Mouse (Mus musculus): ENCODE measurements at regions not wholly inside any gene's neighbourhood (a gene's known extent, or its start where the extent isn't known, plus 50 kb on each side); places are given as distances from the start of the nearest gene placed in this dataset.
A peak's percentile ranks its signal among the peaks of the same experiment; 100 is the strongest.

- Histone ChIP-seq H3K4me1 (ENCODE audit: control insufficient read depth, insufficient read depth, low read length) (peaks cover 42% of the 10 kb centered on the region), H3K27ac (ENCODE audit: low read length) (peak overlapping the region; percentile 25), H3K27me3 (ENCODE audit: control insufficient read depth, insufficient read depth, low read length) (no peaks in the 10 kb centered on the region), H3K9me3 (replicated peaks; ENCODE audit: control insufficient read depth, low read length) (peaks cover 1% of the 10 kb centered on the region; the same call in 1 of the 2 replicates), H3K4me3 (ENCODE audit: low read length) (no peak overlapping the region), H3K9ac (ENCODE audit: low read length) (peak overlapping the region; percentile 20), H3K4me2 (ENCODE audit: low read depth, low read length) (peak overlapping the region; percentile 17; the same call in 1 of the 2 replicates), H3K36me3 (ENCODE audit: control insufficient read depth, insufficient read depth) (no peaks in the 10 kb centered on the region)
- 32% methylated on average over 18 of the region's 18 CpGs for WGBS
- ATAC-seq (replicated peaks; ENCODE audit: extremely low read depth, insufficient read depth, low FRiP score) = peak; percentile 28; the same call in 1 of the 2 replicates
Observed at GRCm38 (mm10) chr12:80022181-80023106, 90.4 kb downstream of the Zfp36l1 start.

- H3K9me3 ChIP-seq (replicated peaks; ENCODE audit: control insufficient read depth, low read length) = no peaks in the 10 kb centered on the region
- H3K4me1 ChIP-seq (ENCODE audit: control insufficient read depth, insufficient read depth, low read length) = peaks cover 53% of the 10 kb centered on the region
- WGBS = 35% methylated on average over 6 of the region's 6 CpGs
- no peaks in the 10 kb centered on the region for H3K36me3 ChIP-seq (ENCODE audit: control insufficient read depth, insufficient read depth)
- no peak overlapping the region for H3K4me2 ChIP-seq (ENCODE audit: low read depth, low read length)
- H3K27me3 ChIP-seq (ENCODE audit: control insufficient read depth, insufficient read depth, low read length) = no peaks in the 10 kb centered on the region
- 0 out of 2 replicates have a peak overlapping the region, but pooled peaks have one; percentile 35 for H3K9ac ChIP-seq (ENCODE audit: low read length)
- H3K4me3 ChIP-seq (ENCODE audit: low read length) = no peak overlapping the region
- no peak overlapping the region for H3K27ac ChIP-seq (ENCODE audit: low read length)
- ATAC-seq (replicated peaks; ENCODE audit: extremely low read depth, insufficient read depth, low FRiP score) = no peak
Observed at GRCm38 (mm10) chr12:80021030-80021473, 91.8 kb downstream of the Zfp36l1 start.

GRCm38 (mm10) chr12:80018086-80018485, 94.7 kb downstream of the Zfp36l1 start:
- H3K4me2 ChIP-seq (ENCODE audit: low read depth, low read length) = no peak overlapping the region
- no peaks in the 10 kb centered on the region for H3K27me3 ChIP-seq (ENCODE audit: control insufficient read depth, insufficient read depth, low read length)
- H3K4me3 ChIP-seq (ENCODE audit: low read length) = no peak overlapping the region
- H3K27ac ChIP-seq (ENCODE audit: low read length) = peak overlapping the region; percentile 17
- WGBS = 45% methylated on average over 8 of the region's 8 CpGs
- no peak for ATAC-seq (replicated peaks; ENCODE audit: extremely low read depth, insufficient read depth, low FRiP score)
- no peaks in the 10 kb centered on the region for H3K36me3 ChIP-seq (ENCODE audit: control insufficient read depth, insufficient read depth)
- no peaks in the 10 kb centered on the region for H3K9me3 ChIP-seq (replicated peaks; ENCODE audit: control insufficient read depth, low read length)
- peaks cover 58% of the 10 kb centered on the region for H3K4me1 ChIP-seq (ENCODE audit: control insufficient read depth, insufficient read depth, low read length)
- no peak overlapping the region for H3K9ac ChIP-seq (ENCODE audit: low read length)

GRCm38 (mm10) chr12:80017376-80017929, 95.4 kb downstream of the Zfp36l1 start:
- Histone ChIP-seq H3K36me3 (ENCODE audit: control insufficient read depth, insufficient read depth) (no peaks in the 10 kb centered on the region), H3K4me3 (ENCODE audit: low read length) (no peak overlapping the region), H3K4me2 (ENCODE audit: low read depth, low read length) (no peak overlapping the region), H3K9ac (ENCODE audit: low read length) (no peak overlapping the region), H3K9me3 (replicated peaks; ENCODE audit: control insufficient read depth, low read length) (no peaks in the 10 kb centered on the region), H3K4me1 (ENCODE audit: control insufficient read depth, insufficient read depth, low read length) (peaks cover 53% of the 10 kb centered on the region), H3K27me3 (ENCODE audit: control insufficient read depth, insufficient read depth, low read length) (no peaks in the 10 kb centered on the region), H3K27ac (ENCODE audit: low read length) (peak overlapping the region; percentile 17)
- ATAC-seq (replicated peaks; ENCODE audit: extremely low read depth, insufficient read depth, low FRiP score) = no peak
- WGBS = 56% methylated on average over 8 of the region's 8 CpGs

GRCm38 (mm10) chr12:80015938-80016337, 96.9 kb downstream of the Zfp36l1 start:
- 100% methylated on average over 1 of the region's 1 CpGs for WGBS
- Histone ChIP-seq H3K9me3 (replicated peaks; ENCODE audit: control insufficient read depth, low read length) (no peaks in the 10 kb centered on the region), H3K4me3 (ENCODE audit: low read length) (no peak overlapping the region), H3K9ac (ENCODE audit: low read length) (no peak overlapping the region), H3K4me2 (ENCODE audit: low read depth, low read length) (no peak overlapping the region), H3K27me3 (ENCODE audit: control insufficient read depth, insufficient read depth, low read length) (no peaks in the 10 kb centered on the region), H3K27ac (ENCODE audit: low read length) (no peak overlapping the region), H3K36me3 (ENCODE audit: control insufficient read depth, insufficient read depth) (no peaks in the 10 kb centered on the region), H3K4me1 (ENCODE audit: control insufficient read depth, insufficient read depth, low read length) (peaks cover 47% of the 10 kb centered on the region)
- no peak for ATAC-seq (replicated peaks; ENCODE audit: extremely low read depth, insufficient read depth, low FRiP score)

DNA sequence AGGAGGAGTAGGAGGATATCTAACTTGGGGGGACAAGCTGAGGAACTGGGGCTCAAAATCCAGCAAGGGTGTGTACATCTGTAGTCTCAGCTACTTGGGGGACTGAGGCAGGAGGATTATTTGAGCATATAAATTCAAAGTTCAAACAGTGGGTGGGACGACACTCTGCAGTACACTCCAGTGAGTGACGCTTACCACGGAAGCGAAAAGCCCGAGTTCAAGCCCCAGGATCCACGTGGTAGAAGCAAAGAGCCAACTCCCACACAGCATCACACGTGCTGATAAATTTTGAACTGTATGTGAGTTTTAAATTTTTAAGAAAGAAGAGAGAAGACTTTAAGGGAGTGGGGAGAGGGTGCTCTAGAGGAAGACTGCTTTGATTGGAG, 98.2 kb downstream of the Zfp36l1 start:
- no peak overlapping the region for H3K9ac ChIP-seq (ENCODE audit: low read length)
- H3K36me3 ChIP-seq (ENCODE audit: control insufficient read depth, insufficient read depth) = no peaks in the 10 kb centered on the region

GRCm38 (mm10) chr12:80013904-80014597, 98.8 kb downstream of the Zfp36l1 start:
- 0 out of 2 replicates have a peak, but pooled peaks have one; percentile 19 for ATAC-seq (replicated peaks; ENCODE audit: extremely low read depth, insufficient read depth, low FRiP score)
- peaks cover 45% of the 10 kb centered on the region for H3K4me1 ChIP-seq (ENCODE audit: control insufficient read depth, insufficient read depth, low read length)

More for the DNA sequence above, 98.2 kb downstream of the Zfp36l1 start:
- Histone ChIP-seq H3K4me3 (ENCODE audit: low read length) (no peak overlapping the region), H3K4me1 (ENCODE audit: control insufficient read depth, insufficient read depth, low read length) (peaks cover 45% of the 10 kb centered on the region), H3K9me3 (replicated peaks; ENCODE audit: control insufficient read depth, low read length) (no peaks in the 10 kb centered on the region), H3K4me2 (ENCODE audit: low read depth, low read length) (peak overlapping the region; percentile 44), H3K27ac (ENCODE audit: low read length) (no peak overlapping the region; the same call in 1 of the 2 replicates), H3K27me3 (ENCODE audit: control insufficient read depth, insufficient read depth, low read length) (no peaks in the 10 kb centered on the region)
- no peak for ATAC-seq (replicated peaks; ENCODE audit: extremely low read depth, insufficient read depth, low FRiP score)
- 61% methylated on average over 7 of the region's 7 CpGs for WGBS

GRCm38 (mm10) chr12:80013577-80013903, 99.3 kb downstream of the Zfp36l1 start:
- Histone ChIP-seq H3K36me3 (ENCODE audit: control insufficient read depth, insufficient read depth) (no peaks in the 10 kb centered on the region), H3K27me3 (ENCODE audit: control insufficient read depth, insufficient read depth, low read length) (no peaks in the 10 kb centered on the region), H3K9ac (ENCODE audit: low read length) (no peak overlapping the region), H3K4me3 (ENCODE audit: low read length) (no peak overlapping the region), H3K4me2 (ENCODE audit: low read depth, low read length) (no peak overlapping the region; the same call in 1 of the 2 replicates), H3K9me3 (replicated peaks; ENCODE audit: control insufficient read depth, low read length) (no peaks in the 10 kb centered on the region), H3K4me1 (ENCODE audit: control insufficient read depth, insufficient read depth, low read length) (peaks cover 41% of the 10 kb centered on the region), H3K27ac (ENCODE audit: low read length) (peak overlapping the region; percentile 46; the same call in 1 of the 2 replicates)
- ATAC-seq (replicated peaks; ENCODE audit: extremely low read depth, insufficient read depth, low FRiP score) = no peak
- WGBS = 81% methylated on average over 6 of the region's 6 CpGs

More at GRCm38 (mm10) chr12:80013904-80014597, 98.8 kb downstream of the Zfp36l1 start:
- H3K27ac ChIP-seq (ENCODE audit: low read length) = peak overlapping the region; percentile 69
- H3K4me2 ChIP-seq (ENCODE audit: low read depth, low read length) = peak overlapping the region; percentile 44
- peak overlapping the region; percentile 24; the same call in 1 of the 2 replicates for H3K9ac ChIP-seq (ENCODE audit: low read length)
- H3K27me3 ChIP-seq (ENCODE audit: control insufficient read depth, insufficient read depth, low read length) = no peaks in the 10 kb centered on the region
- H3K9me3 ChIP-seq (replicated peaks; ENCODE audit: control insufficient read depth, low read length) = no peaks in the 10 kb centered on the region
- H3K4me3 ChIP-seq (ENCODE audit: low read length) = no peak overlapping the region
- WGBS = 32% methylated on average over 14 of the region's 14 CpGs
- H3K36me3 ChIP-seq (ENCODE audit: control insufficient read depth, insufficient read depth) = no peaks in the 10 kb centered on the region
